Mouse (Mus musculus) heart, postnatal 0 days (tissue): ENCODE data around the gene Nudt22.

Source experiments
- CTCF ChIP-seq: IDR thresholded peaks from 2 replicates; pipeline ENCODE4 v1.5.1; 2016; ENCODE audit warnings: antibody characterized with exemption, control low read depth, low read depth
- EP300 ChIP-seq: IDR thresholded peaks from 2 replicates; pipeline ENCODE4 v1.6.1; 2016; ENCODE audit warnings: antibody characterized with exemption, low read depth

- no peak for TF ChIP-seq CTCF
- no peak for TF ChIP-seq EP300
These were observed 23.3 kb upstream of the Nudt22 start, which contains the start of gene Fermt3 for GRCm38 (mm10) chr19:7019191-7019590.
